Mouse (Mus musculus): ENCODE results near the gene Zfp385b. TPM values are rescaled to one million over a fixed set of nuclear protein-coding genes. Genes with fewer than 3 reads are reported as not detected.

Zfp385b gene
- total and polyA plus RNA-seq, 2 experiments, result 10.2 to 36.5 TPM

DNA sequence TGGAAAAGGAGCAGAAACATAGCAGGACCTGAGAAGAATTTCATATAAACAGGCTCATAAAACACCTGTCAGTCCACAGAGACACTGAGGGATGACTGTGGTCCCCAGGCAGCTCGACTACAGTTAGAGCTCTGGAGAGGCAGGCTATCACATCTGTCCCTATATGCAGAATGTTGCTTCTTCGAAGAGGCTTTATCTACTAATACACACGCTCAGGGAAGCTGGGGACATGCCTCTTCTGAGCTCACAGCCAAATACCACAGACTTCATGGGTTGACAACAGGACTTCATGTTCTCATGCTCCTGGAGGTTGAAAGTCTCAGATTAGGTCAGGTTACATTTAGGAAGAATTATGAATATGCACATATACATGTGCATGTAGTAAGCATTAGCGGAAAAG, 321.1 kb downstream of the Zfp385b start:
- no peak for TF ChIP-seq CTCF (IDR thresholded peaks at IDR 0.05; ENCODE audit: low read depth, low read length)
- no peak for TF ChIP-seq POLR2A (IDR thresholded peaks at IDR 0.05; ENCODE audit: extremely low read depth, insufficient read depth, low read length)

DNA sequence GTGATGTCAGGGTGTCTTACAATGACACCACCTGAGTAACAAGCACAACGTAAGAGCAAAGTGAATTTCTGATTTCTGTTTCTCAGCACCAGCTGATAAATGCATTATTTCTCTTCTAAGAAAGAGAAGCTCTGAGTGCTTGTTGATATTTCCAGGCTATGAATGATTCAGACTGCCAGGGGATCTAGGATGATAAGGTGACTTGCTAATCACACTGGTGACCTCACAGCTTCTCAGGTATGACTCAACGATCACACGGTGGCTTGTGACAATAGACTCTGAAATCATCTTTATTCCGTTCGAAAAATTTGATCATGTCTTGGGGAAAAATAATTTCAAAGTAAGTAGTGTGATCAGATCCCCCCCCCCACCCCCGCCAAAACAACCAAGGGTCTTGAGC, 321.5 kb downstream of the Zfp385b start:
- H3K79me2 ChIP-seq (ENCODE audit: control insufficient read depth, insufficient read depth, low read length), result peaks cover 7% of the 10 kb centered on the region; the same call in 1 of the 2 replicates
- H3K27ac ChIP-seq (replicated peaks; ENCODE audit: insufficient read depth, low read depth, low read length), result no peak overlapping the region
- no peak overlapping the region for H3K4me3 ChIP-seq (ENCODE audit: insufficient read depth, low read depth, low read length)
- peaks cover 14% of the 10 kb centered on the region for H3K36me3 ChIP-seq (ENCODE audit: control insufficient read depth, insufficient read depth, low read length)
- TF ChIP-seq CTCF (IDR thresholded peaks at IDR 0.05; ENCODE audit: low read depth, low read length), result no peak
- TF ChIP-seq POLR2A (IDR thresholded peaks at IDR 0.05; ENCODE audit: extremely low read depth, insufficient read depth, low read length), result no peak
- no peaks in the 10 kb centered on the region for H3K27me3 ChIP-seq (ENCODE audit: control insufficient read depth, insufficient read depth, low read length)
- no peak for DNase-seq (ENCODE audit: extremely low read depth, low read depth, low spot score)
- peaks cover 8% of the 10 kb centered on the region for H3K4me1 ChIP-seq (ENCODE audit: control insufficient read depth, insufficient read depth, low read length)
- 94% methylated on average over 6 of the region's 6 CpGs for WGBS
- H3K9ac ChIP-seq (ENCODE audit: low read depth, low read length), result no peak overlapping the region

More for the DNA sequence above, 321.1 kb downstream of the Zfp385b start:
- 85% methylated on average over 4 of the region's 4 CpGs for whole genome bisulfite sequencing
- Histone ChIP-seq H3K27me3 (ENCODE audit: control insufficient read depth, insufficient read depth, low read length) (no peaks in the 10 kb centered on the region), H3K4me1 (ENCODE audit: control insufficient read depth, insufficient read depth, low read length) (peaks cover 11% of the 10 kb centered on the region), H3K4me3 (ENCODE audit: insufficient read depth, low read depth, low read length) (no peak overlapping the region), H3K9ac (ENCODE audit: low read depth, low read length) (no peak overlapping the region), H3K79me2 (ENCODE audit: control insufficient read depth, insufficient read depth, low read length) (peaks cover 7% of the 10 kb centered on the region; the same call in 1 of the 2 replicates), H3K36me3 (ENCODE audit: control insufficient read depth, insufficient read depth, low read length) (peaks cover 17% of the 10 kb centered on the region), H3K27ac (replicated peaks; ENCODE audit: insufficient read depth, low read depth, low read length) (no peak overlapping the region)
- DNase-seq (ENCODE audit: extremely low read depth, low read depth, low spot score), result no peak

GRCm38 (mm10) chr2:77496071-77496470, 323.4 kb downstream of the Zfp385b start:
- H3K4me1 ChIP-seq (ENCODE audit: control insufficient read depth, insufficient read depth, low read length), result peaks cover 6% of the 10 kb centered on the region
- H3K9ac ChIP-seq (ENCODE audit: low read depth, low read length), result no peak overlapping the region
- H3K27me3 ChIP-seq (ENCODE audit: control insufficient read depth, insufficient read depth, low read length), result no peaks in the 10 kb centered on the region
- H3K27ac ChIP-seq (replicated peaks; ENCODE audit: insufficient read depth, low read depth, low read length), result no peak overlapping the region
- 61% methylated on average over 7 of the region's 7 CpGs for WGBS
- peak; percentile 53 for DNase-seq (ENCODE audit: extremely low read depth, low read depth, low spot score)
- H3K36me3 ChIP-seq (ENCODE audit: control insufficient read depth, insufficient read depth, low read length), result peaks cover 9% of the 10 kb centered on the region
- peaks cover 6% of the 10 kb centered on the region; the same call in 1 of the 2 replicates for H3K79me2 ChIP-seq (ENCODE audit: control insufficient read depth, insufficient read depth, low read length)
- TF ChIP-seq POLR2A (IDR thresholded peaks at IDR 0.05; ENCODE audit: extremely low read depth, insufficient read depth, low read length) (no peak), CTCF (IDR thresholded peaks at IDR 0.05; ENCODE audit: low read depth, low read length) (no peak)
- no peak overlapping the region for H3K4me3 ChIP-seq (ENCODE audit: insufficient read depth, low read depth, low read length)

DNA sequence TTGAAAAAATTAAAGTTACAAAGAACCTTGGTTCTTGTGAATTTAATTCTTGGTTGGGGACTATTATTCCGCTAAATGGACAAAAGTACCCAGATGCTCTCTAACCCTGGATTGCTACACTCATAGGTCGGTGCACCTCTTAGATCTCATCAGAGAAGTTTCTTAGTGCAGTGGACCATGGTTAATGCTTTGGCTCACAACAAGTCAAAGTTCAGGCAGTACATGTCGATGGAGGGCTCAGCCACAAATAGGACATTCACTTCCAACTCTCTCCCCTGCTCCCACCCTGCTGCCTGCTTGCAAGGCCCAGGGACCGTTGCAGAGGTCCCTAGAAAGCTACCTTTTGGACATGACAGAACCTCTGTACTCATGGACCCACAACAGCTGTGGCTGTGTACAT, 324.1 kb downstream of the Zfp385b start:
- H3K9ac ChIP-seq (ENCODE audit: low read depth, low read length), result no peak overlapping the region
- H3K79me2 ChIP-seq (ENCODE audit: control insufficient read depth, insufficient read depth, low read length), result peaks cover 4% of the 10 kb centered on the region; the same call in 1 of the 2 replicates
- 57% methylated on average over 4 of the region's 4 CpGs for WGBS
- peaks cover 6% of the 10 kb centered on the region for H3K4me1 ChIP-seq (ENCODE audit: control insufficient read depth, insufficient read depth, low read length)
- H3K27ac ChIP-seq (replicated peaks; ENCODE audit: insufficient read depth, low read depth, low read length), result no peak overlapping the region
- no peak overlapping the region for H3K4me3 ChIP-seq (ENCODE audit: insufficient read depth, low read depth, low read length)
- DNase-seq (ENCODE audit: extremely low read depth, low read depth, low spot score), result peak; percentile 58
- TF ChIP-seq POLR2A (IDR thresholded peaks at IDR 0.05; ENCODE audit: extremely low read depth, insufficient read depth, low read length) (no peak), CTCF (IDR thresholded peaks at IDR 0.05; ENCODE audit: low read depth, low read length) (no peak)
- peaks cover 8% of the 10 kb centered on the region for H3K36me3 ChIP-seq (ENCODE audit: control insufficient read depth, insufficient read depth, low read length)
- H3K27me3 ChIP-seq (ENCODE audit: control insufficient read depth, insufficient read depth, low read length), result no peaks in the 10 kb centered on the region

DNA sequence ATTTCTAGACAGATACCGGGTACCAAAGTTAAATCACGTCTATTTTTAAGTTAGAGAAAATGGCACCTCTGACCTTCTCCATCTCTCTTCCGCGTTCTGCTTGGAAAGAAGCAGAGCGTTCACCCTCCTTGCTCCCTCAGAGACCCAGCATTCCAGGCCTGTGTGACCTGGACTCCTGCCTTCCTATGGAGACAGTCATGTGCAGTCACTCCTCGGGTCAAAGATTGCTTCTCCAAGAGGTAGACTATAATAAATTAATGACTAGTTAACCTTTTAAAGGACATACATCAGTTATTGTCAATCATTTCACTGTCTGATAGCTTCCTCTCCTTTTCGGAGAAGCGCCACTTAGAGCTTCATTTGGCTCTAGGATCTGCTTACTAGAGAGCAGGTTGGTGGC, 325.7 kb downstream of the Zfp385b start:
- Histone ChIP-seq H3K4me3 (ENCODE audit: insufficient read depth, low read depth, low read length) (no peak overlapping the region), H3K79me2 (ENCODE audit: control insufficient read depth, insufficient read depth, low read length) (peaks cover 4% of the 10 kb centered on the region; the same call in 1 of the 2 replicates), H3K9ac (ENCODE audit: low read depth, low read length) (no peak overlapping the region), H3K27ac (replicated peaks; ENCODE audit: insufficient read depth, low read depth, low read length) (no peak overlapping the region), H3K4me1 (ENCODE audit: control insufficient read depth, insufficient read depth, low read length) (peaks cover 6% of the 10 kb centered on the region), H3K27me3 (ENCODE audit: control insufficient read depth, insufficient read depth, low read length) (no peaks in the 10 kb centered on the region), H3K36me3 (ENCODE audit: control insufficient read depth, insufficient read depth, low read length) (peaks cover 7% of the 10 kb centered on the region)
- 93% methylated on average over 8 of the region's 8 CpGs for WGBS
- no peak for TF ChIP-seq POLR2A (IDR thresholded peaks at IDR 0.05; ENCODE audit: extremely low read depth, insufficient read depth, low read length)
- no peak for TF ChIP-seq CTCF (IDR thresholded peaks at IDR 0.05; ENCODE audit: low read depth, low read length)
- DNase-seq (ENCODE audit: extremely low read depth, low read depth, low spot score), result no peak

- Histone ChIP-seq H3K79me2 (ENCODE audit: control insufficient read depth, insufficient read depth, low read length) (peaks cover 7% of the 10 kb centered on the region; the same call in 1 of the 2 replicates), H3K27me3 (ENCODE audit: control insufficient read depth, insufficient read depth, low read length) (no peaks in the 10 kb centered on the region), H3K4me1 (ENCODE audit: control insufficient read depth, insufficient read depth, low read length) (no peaks in the 10 kb centered on the region), H3K36me3 (ENCODE audit: control insufficient read depth, insufficient read depth, low read length) (peaks cover 6% of the 10 kb centered on the region; the same call in 1 of the 2 replicates), H3K4me3 (ENCODE audit: insufficient read depth, low read depth, low read length) (no peak overlapping the region), H3K9ac (ENCODE audit: low read depth, low read length) (no peak overlapping the region), H3K27ac (replicated peaks; ENCODE audit: insufficient read depth, low read depth, low read length) (no peak overlapping the region)
- no peak for DNase-seq (ENCODE audit: extremely low read depth, low read depth, low spot score)
- TF ChIP-seq POLR2A (IDR thresholded peaks at IDR 0.05; ENCODE audit: extremely low read depth, insufficient read depth, low read length) (no peak), CTCF (IDR thresholded peaks at IDR 0.05; ENCODE audit: low read depth, low read length) (no peak)
- WGBS, result 87% methylated on average over 8 of the region's 8 CpGs
These were observed 332.3 kb downstream of the Zfp385b start for GRCm38 (mm10) chr2:77487151-77487550.
